10 mouse cellular contexts compared by ENCODE assay signal in genomic region chr5:139543214-139543613, GRCm38 (mm10). TPM values are rescaled to one million over a fixed set of nuclear protein-coding genes. Genes with fewer than 3 reads are reported as not detected.
DNase-seq lines count a peak whose midpoint lies in the region; ATAC-seq and TF ChIP-seq lines count a peak whose summit lies in the region.
"Had no signal": no experiment of that assay in that cellular context is flagged by ENCODE, and none has a peak within 500 bp of the region (broad histone marks: within the 10 kb centered on the region; RNA-seq: fewer than 3 reads in every experiment).

Gene Uncx (plus strand): TSS chr5:139543494.

- no peak for TF ChIP-seq POLR2A in thymus, adult 2 months (IDR thresholded peaks at IDR 0.05; ENCODE audit: control insufficient read depth, extremely low read depth, insufficient read depth, low read length, poor library complexity)

- no peak within 1 kb of the TSS for H3K9ac ChIP-seq in forebrain, embryonic 16.5 days (replicated peaks; ENCODE audit: low read depth, low read length)

- H3K36me3 ChIP-seq in forebrain, embryonic 16.5 days (ENCODE audit: control insufficient read depth, insufficient read depth) = no peaks in the 10 kb centered on the region
- peaks cover 8% of the 10 kb centered on the region; the same call in 1 of the 2 replicates for H3K36me3 ChIP-seq in midbrain, embryonic 10.5 days
- no peaks in the 10 kb centered on the region for H3K36me3 ChIP-seq in thymus, adult 2 months (ENCODE audit: control insufficient read depth, insufficient read depth, low read length)

- no peaks in the 10 kb centered on the region for H3K9me3 ChIP-seq in forebrain, embryonic 16.5 days (ENCODE audit: control insufficient read depth, low read length)
- H3K9me3 ChIP-seq in midbrain, embryonic 10.5 days (replicated peaks) = no peaks in the 10 kb centered on the region

- no peak for ATAC-seq in forebrain, embryonic 16.5 days

- H3K4me1 ChIP-seq in forebrain, embryonic 16.5 days (replicated peaks; ENCODE audit: control insufficient read depth, insufficient read depth, low read length) = peaks cover 20% of the 10 kb centered on the region
- peaks cover 71% of the 10 kb centered on the region for H3K4me1 ChIP-seq in midbrain, embryonic 10.5 days
- no peaks in the 10 kb centered on the region for H3K4me1 ChIP-seq in thymus, adult 2 months (replicated peaks; ENCODE audit: control insufficient read depth, insufficient read depth, low read length)

- under 1% methylated on average over 15 of the region's 15 CpGs for WGBS in forebrain, embryonic 16.5 days
- 0% methylated on average over 15 of the region's 15 CpGs for WGBS in midbrain, embryonic 10.5 days
- 4% methylated on average over 15 of the region's 15 CpGs for WGBS in thymus, adult 2 months

- peak within 1 kb of the TSS; percentile 26 for H3K4me3 ChIP-seq in forebrain, embryonic 16.5 days (replicated peaks; ENCODE audit: low read length)
- peak within 1 kb of the TSS; percentile 53 for H3K4me3 ChIP-seq in midbrain, embryonic 10.5 days
- H3K4me3 ChIP-seq in thymus, adult 2 months (ENCODE audit: control insufficient read depth, insufficient read depth, low read length) = no peak within 1 kb of the TSS

- peak within 1 kb of the TSS; percentile 36 for H3K4me2 ChIP-seq in forebrain, embryonic 16.5 days (ENCODE audit: low read length)

- DNase-seq in cerebellum, adult 11-12 months = peak; percentile 65
- DNase-seq in cerebellum, postnatal 36 days = no peak
- peak; percentile 25 for DNase-seq in ZHBTc4 (ENCODE audit: low read depth, low spot score)
- DNase-seq in midbrain, embryonic 10.5 days (ENCODE audit: low spot score) = peak; percentile 48
- no peak for DNase-seq in MN1 (ENCODE audit: low spot score)
- DNase-seq in adrenal gland, adult 2 months = no peak
- DNase-seq in thymus, adult 2 months = no peak

- no peak for TF ChIP-seq CTCF in thymus, adult 2 months (IDR thresholded peaks at IDR 0.05; ENCODE audit: borderline replicate concordance, control insufficient read depth, extremely low read depth, insufficient read depth, low read length, poor library complexity)

- H3K27ac ChIP-seq in forebrain, embryonic 16.5 days (ENCODE audit: low read length) = no peak within 1 kb of the TSS
- H3K27ac ChIP-seq in midbrain, embryonic 10.5 days (replicated peaks) = peak within 1 kb of the TSS; percentile 79
- H3K27ac ChIP-seq in thymus, adult 2 months (ENCODE audit: control insufficient read depth, insufficient read depth, low read length) = no peak within 1 kb of the TSS

- peaks cover 76% of the 10 kb centered on the region for H3K27me3 ChIP-seq in forebrain, embryonic 16.5 days (replicated peaks; ENCODE audit: control insufficient read depth, insufficient read depth, low read length)
- peaks cover 100% of the 10 kb centered on the region for H3K27me3 ChIP-seq in midbrain, embryonic 10.5 days (ENCODE audit: low read depth, poor library complexity, severe bottlenecking)
- peaks cover 47% of the 10 kb centered on the region for H3K27me3 ChIP-seq in thymus, adult 2 months (ENCODE audit: control insufficient read depth, insufficient read depth, low read length)

RNA-seq across cellular contexts. Expression of gene Uncx, which starts in this region (rescaled TPM):
- polyA plus RNA-seq in forebrain, embryonic 16.5 days (2015; fragmentation: Nextera tagmentation; extraction: Ambion mirVana) = 1.6 and 6.4 TPM in 2 replicates
- polyA plus RNA-seq in midbrain, embryonic 10.5 days (2016; fragmentation: Nextera tagmentation; extraction: Ambion mirVana) = 18.8 and 36.7 TPM in 2 replicates
- not detected for total RNA-seq in adrenal gland, adult 2 months (2021)
- 0.04 TPM in 1 of 2 replicates, not detected in the other for polyA plus RNA-seq in adrenal gland, adult 2 months (2012; rRNA removed)
- polyA plus RNA-seq in thymus, adult 2 months (2012; rRNA removed) = 0.24 and 0.26 TPM in 2 replicates
- total RNA-seq: adrenal gland, adult 18-20 months; heart, adult 18-20 months had no signal

Comparison
In these comparisons a context has a peak if more than half of its experiments do, and no peak if none do; other contexts are left out.
1. DNase-seq: peak in cerebellum, adult 11-12 months (single experiment), ZHBTc4 (single experiment) and midbrain, embryonic 10.5 days (single experiment); none in cerebellum, postnatal 36 days (0 of 2), MN1 (single experiment), adrenal gland, adult 2 months (single experiment) and thymus, adult 2 months (single experiment).